Mouse (Mus musculus) lung, embryonic 15.5 days (tissue): ENCODE results near the gene Olfr777. TPM values are rescaled to one million over a fixed set of nuclear protein-coding genes. Genes with fewer than 3 reads are reported as not detected.
"Not testable (repeated sequence)": the region's sequence is repeated elsewhere in the genome, so short reads cannot be mapped to it uniquely, and the experiment has no call there.

Experiments
- ATAC-seq: fragments of 200-750 bp; cut with Nextera tagmentation; 2 replicates; pipeline ENCODE4 v1.8.0; 2017; ENCODE audit warnings: moderate number of reproducible peaks, borderline replicate concordance; ENCODE audit not compliant: low FRiP score, low TSS enrichment; ENCODE audit errors: extremely low read depth
- H3K27ac ChIP-seq: fragments of 300-500 bp; sonication (generic); 2 replicates; pipeline ENCODE4 v1.5.1; 2015; ENCODE audit warnings: moderate library complexity, mild to moderate bottlenecking, inconsistent platforms
- H3K27me3 ChIP-seq: fragments of 300-500 bp; sonication (generic); 2 replicates; pipeline ENCODE4 v1.6.1; 2015; ENCODE audit warnings: inconsistent platforms
- H3K36me3 ChIP-seq: fragments of 300-500 bp; sonication (generic); 2 replicates; pipeline ENCODE4 v1.6.1; 2015; ENCODE audit warnings: inconsistent platforms
- H3K4me1 ChIP-seq: fragments of 300-500 bp; sonication (generic); 2 replicates; pipeline ENCODE4 v1.6.1; 2015; ENCODE audit warnings: inconsistent platforms
- H3K4me2 ChIP-seq: fragments of 300-500 bp; sonication (generic); 2 replicates; pipeline ENCODE4 v1.6.1; 2015; ENCODE audit warnings: inconsistent platforms, mild to moderate bottlenecking, moderate library complexity
- H3K4me3 ChIP-seq: fragments of 300-500 bp; sonication (generic); 2 replicates; pipeline ENCODE4 v1.5.1; 2015; ENCODE audit warnings: mild to moderate bottlenecking, inconsistent platforms
- H3K9ac ChIP-seq: fragments of 300-500 bp; sonication (generic); 2 replicates; pipeline ENCODE4 v1.6.1; 2015; ENCODE audit warnings: inconsistent platforms
- H3K9me3 ChIP-seq: fragments of 300-500 bp; sonication (generic); 2 replicates; pipeline ENCODE4 v1.6.1; 2016; ENCODE audit warnings: inconsistent platforms
- WGBS: fragments of 180-500 bp; shearing (Covaris S2); methylation state at CpG from one replicate; pipeline ENCODE4 v1.1.7; 2015; 5-methylcytosine and 5-hydroxymethylcytosine counted together
- polyA plus RNA-seq: library from polyadenylated mRNA; unstranded; fragments of >200 nt; fragmentation: Nextera tagmentation; extraction: Ambion mirVana; gene quantifications from 2 replicates; pipeline ENCODE4 v1.2.1, GENCODE M21; 2015

Olfr777 gene
- polyA plus RNA-seq: not detected in 2 replicates

GRCm38 (mm10) chr10:129271081-129271535 is at the start of gene Olfr777:
Olfr777 (minus strand) TSS chr10:129271485.
- H3K4me2 ChIP-seq: no peak within 1 kb of the TSS
- WGBS: 88% methylated on average over 2 of the region's 2 CpGs
- no peak within 1 kb of the TSS for H3K27ac ChIP-seq
- H3K4me3 ChIP-seq: no peak within 1 kb of the TSS
- H3K9ac ChIP-seq: no peak within 1 kb of the TSS
- no peaks in the 10 kb centered on the region for H3K27me3 ChIP-seq
- no peak for ATAC-seq
- no peaks in the 10 kb centered on the region for H3K36me3 ChIP-seq
- no peaks in the 10 kb centered on the region for H3K9me3 ChIP-seq
- no peaks in the 10 kb centered on the region for H3K4me1 ChIP-seq

GRCm38 (mm10) chr10:129317817-129318216 is 46.5 kb upstream of the Olfr777 start, which contains the start of gene Olfr780:
Olfr780 (plus strand) TSS chr10:129318117.
- Histone ChIP-seq H3K4me1 (no peaks in the 10 kb centered on the region), H3K9ac (no peak within 1 kb of the TSS), H3K36me3 (no peaks in the 10 kb centered on the region), H3K27me3 (no peaks in the 10 kb centered on the region), H3K27ac (no peak within 1 kb of the TSS), H3K4me2 (no peak within 1 kb of the TSS), H3K4me3 (no peak within 1 kb of the TSS), H3K9me3 (no peaks in the 10 kb centered on the region)
- no peak for ATAC-seq
- 76% methylated on average over 3 of the region's 3 CpGs for WGBS

GRCm38 (mm10) chr10:129313521-129313920 is 42.2 kb upstream of the Olfr777 start:
- not testable (repeated sequence) for H3K4me2 ChIP-seq, H3K9ac ChIP-seq, H3K27me3 ChIP-seq, H3K4me1 ChIP-seq, ATAC-seq, H3K9me3 ChIP-seq, H3K4me3 ChIP-seq, H3K36me3 ChIP-seq, H3K27ac ChIP-seq
- no CpG with 5 or more reads among the region's 1 CpGs for WGBS

- H3K4me2 ChIP-seq, H3K9me3 ChIP-seq, ATAC-seq, H3K27ac ChIP-seq, H3K36me3 ChIP-seq, H3K27me3 ChIP-seq, H3K9ac ChIP-seq, H3K4me1 ChIP-seq, H3K4me3 ChIP-seq: not testable (repeated sequence)
- 34% methylated on average over 1 of the region's 1 CpGs for WGBS
Measured at GRCm38 (mm10) chr10:129312973-129313372, 41.7 kb upstream of the Olfr777 start.

GRCm38 (mm10) chr10:129258827-129259226 is 12.5 kb downstream of the Olfr777 start, which contains the start of gene Olfr776:
Olfr776 (plus strand) TSS chr10:129259127.
- H3K27ac ChIP-seq: no peak within 1 kb of the TSS
- H3K4me2 ChIP-seq: no peak within 1 kb of the TSS
- no peak for ATAC-seq
- no peak within 1 kb of the TSS for H3K9ac ChIP-seq
- no peak within 1 kb of the TSS for H3K4me3 ChIP-seq
- no peaks in the 10 kb centered on the region for H3K36me3 ChIP-seq
- no peaks in the 10 kb centered on the region for H3K4me1 ChIP-seq
- H3K9me3 ChIP-seq: no peaks in the 10 kb centered on the region
- no peaks in the 10 kb centered on the region for H3K27me3 ChIP-seq

- H3K27me3 ChIP-seq: no peaks in the 10 kb centered on the region
- H3K9ac ChIP-seq: no peak within 1 kb of the TSS
- no peak within 1 kb of the TSS for H3K4me3 ChIP-seq
- H3K27ac ChIP-seq: no peak within 1 kb of the TSS
- H3K4me2 ChIP-seq: no peak within 1 kb of the TSS
- WGBS: 69% methylated on average over 3 of the region's 3 CpGs
- no peaks in the 10 kb centered on the region for H3K4me1 ChIP-seq
- H3K9me3 ChIP-seq: no peaks in the 10 kb centered on the region
- H3K36me3 ChIP-seq: no peaks in the 10 kb centered on the region
- no peak for ATAC-seq
Measured at GRCm38 (mm10) chr10:129248112-129248511, 23.2 kb downstream of the Olfr777 start, which contains the start of gene Olfr775. Olfr775 (plus strand) TSS chr10:129248412.

GRCm38 (mm10) chr10:129235904-129236303 is 35.4 kb downstream of the Olfr777 start, which contains the start of gene Olfr774:
Olfr774 (plus strand) TSS chr10:129236204.
- WGBS: 65% methylated on average over 2 of the region's 2 CpGs
- ATAC-seq: no peak
- Histone ChIP-seq H3K9me3 (no peaks in the 10 kb centered on the region), H3K4me2 (no peak within 1 kb of the TSS), H3K4me1 (no peaks in the 10 kb centered on the region), H3K27ac (no peak within 1 kb of the TSS), H3K4me3 (no peak within 1 kb of the TSS), H3K27me3 (no peaks in the 10 kb centered on the region), H3K36me3 (no peaks in the 10 kb centered on the region), H3K9ac (no peak within 1 kb of the TSS)

- Histone ChIP-seq H3K4me3 (no peak overlapping the region), H3K4me2 (no peak overlapping the region), H3K27me3 (no peaks in the 10 kb centered on the region), H3K9me3 (no peaks in the 10 kb centered on the region), H3K27ac (no peak overlapping the region), H3K9ac (no peak overlapping the region), H3K4me1 (no peaks in the 10 kb centered on the region), H3K36me3 (no peaks in the 10 kb centered on the region)
- WGBS: 67% methylated on average over 1 of the region's 1 CpGs
- ATAC-seq: no peak
Measured at GRCm38 (mm10) chr10:129230737-129231136, 40.5 kb downstream of the Olfr777 start.

Other genes with a start within 250 kb of the Olfr777 start
- not detected in 2 replicates for gene Olfr764-ps1, start 231.6 kb downstream of the Olfr777 start, polyA plus RNA-seq
- not detected in 2 replicates for gene Olfr765, start 221.5 kb downstream of the Olfr777 start, polyA plus RNA-seq
- not detected in 2 replicates for gene Olfr766-ps1, start 202.5 kb downstream of the Olfr777 start, polyA plus RNA-seq
- not detected in 2 replicates for gene Olfr767, start 188.6 kb downstream of the Olfr777 start, polyA plus RNA-seq
- not detected in 2 replicates for gene Olfr768, start 172.1 kb downstream of the Olfr777 start, polyA plus RNA-seq
- gene Olfr769, start 153.6 kb downstream of the Olfr777 start, polyA plus RNA-seq: not detected in 2 replicates
- gene Olfr770, start 132.5 kb downstream of the Olfr777 start, polyA plus RNA-seq: not detected in 2 replicates
- gene Olfr771, start 106.7 kb downstream of the Olfr777 start, polyA plus RNA-seq: not detected in 2 replicates
- not detected in 2 replicates for gene Olfr772, start 93.6 kb downstream of the Olfr777 start, polyA plus RNA-seq
- gene Olfr773, start 84.1 kb downstream of the Olfr777 start, polyA plus RNA-seq: not detected in 2 replicates
- gene Olfr774, start 35.3 kb downstream of the Olfr777 start, polyA plus RNA-seq: not detected in 2 replicates
- gene Olfr775, start 23.1 kb downstream of the Olfr777 start, polyA plus RNA-seq: not detected in 2 replicates
- gene Olfr776, start 12.4 kb downstream of the Olfr777 start, polyA plus RNA-seq: not detected in 2 replicates
- gene Olfr780, start 46.6 kb upstream of the Olfr777 start, polyA plus RNA-seq: not detected in 2 replicates
- gene Olfr781, start 57.4 kb upstream of the Olfr777 start, polyA plus RNA-seq: not detected in 2 replicates
- not detected in 2 replicates for gene Olfr782, start 77.4 kb upstream of the Olfr777 start, polyA plus RNA-seq
- 0.05 and 0.06 TPM in 2 replicates for gene Olfr784, start 112.6 kb upstream of the Olfr777 start, polyA plus RNA-seq
- not detected in 2 replicates for gene Olfr785, start 133.9 kb upstream of the Olfr777 start, polyA plus RNA-seq
- gene Olfr786, start 155.8 kb upstream of the Olfr777 start, polyA plus RNA-seq: not detected in 2 replicates
- not detected in 2 replicates for gene Olfr787, start 190.4 kb upstream of the Olfr777 start, polyA plus RNA-seq
- not detected in 2 replicates for gene Olfr788, start 199.5 kb upstream of the Olfr777 start, polyA plus RNA-seq
- not detected in 2 replicates for gene Olfr789, start 213.3 kb upstream of the Olfr777 start, polyA plus RNA-seq
- gene Olfr790, start 227.0 kb upstream of the Olfr777 start, polyA plus RNA-seq: not detected in 2 replicates